Mouse (Mus musculus) midbrain, embryonic 11.5 days (tissue): ENCODE data around the gene Akap13. TPM values are rescaled to one million over a fixed set of nuclear protein-coding genes. Genes with fewer than 3 reads are reported as not detected.
"Not testable (repeated sequence)": the region's sequence is repeated elsewhere in the genome, so short reads cannot be mapped to it uniquely, and the experiment has no call there.

Experiments used
- ATAC-seq: fragments of 200-750 bp; cut with Nextera tagmentation; 2 replicates; pipeline ENCODE4 v1.8.0; 2017; ENCODE audit warnings: moderate TSS enrichment, moderate library complexity; ENCODE audit not compliant: low FRiP score
- DNase-seq: peaks from one replicate; pipeline ENCODE4 v3.0.0; 2015; ENCODE audit warnings: low spot score; ENCODE audit errors: missing footprints
- H3K27ac ChIP-seq: fragments of 300-500 bp; sonication (generic); 2 replicates; pipeline ENCODE4 v1.5.1; 2014; ENCODE audit warnings: low read depth, low read length
- H3K27me3 ChIP-seq: fragments of 300-500 bp; sonication (generic); 2 replicates; pipeline ENCODE4 v1.6.1; 2014; ENCODE audit warnings: mild to moderate bottlenecking, low read length, moderate library complexity, mixed read lengths; ENCODE audit not compliant: control insufficient read depth, insufficient read depth
- H3K36me3 ChIP-seq: fragments of 300-500 bp; sonication (generic); 2 replicates; pipeline ENCODE4 v1.6.1; 2014; ENCODE audit warnings: mild to moderate bottlenecking, low read length, moderate library complexity, mixed read lengths; ENCODE audit not compliant: control insufficient read depth, insufficient read depth
- H3K4me1 ChIP-seq: fragments of 300-500 bp; sonication (generic); 2 replicates; pipeline ENCODE4 v1.6.1; 2014; ENCODE audit warnings: low read length; ENCODE audit not compliant: control insufficient read depth, insufficient read depth
- H3K4me2 ChIP-seq: fragments of 300-500 bp; sonication (generic); 2 replicates; pipeline ENCODE4 v1.6.1; 2014; ENCODE audit warnings: mild to moderate bottlenecking, moderate library complexity
- H3K4me3 ChIP-seq: fragments of 300-500 bp; sonication (generic); 2 replicates; pipeline ENCODE4 v1.5.1; 2014; ENCODE audit warnings: low read depth, low read length
- H3K9ac ChIP-seq: fragments of 300-500 bp; sonication (generic); 2 replicates; pipeline ENCODE4 v1.6.1; 2014; ENCODE audit warnings: low read length
- H3K9me3 ChIP-seq: fragments of 300-500 bp; sonication (generic); 2 replicates; pipeline ENCODE4 v1.6.1; 2016; ENCODE audit warnings: low read length; ENCODE audit not compliant: control insufficient read depth
- WGBS: fragments of 180-500 bp; shearing (Covaris S2); extraction: QIAGEN DNeasy Blood & Tissue Kit; methylation state at CpG from one replicate; pipeline ENCODE4 v1.1.7; 2014; 5-methylcytosine and 5-hydroxymethylcytosine counted together
- polyA plus RNA-seq: library from polyadenylated mRNA; unstranded; fragments of >200 nt; fragmentation: Nextera tagmentation; extraction: Ambion mirVana; gene quantifications from 2 replicates; pipeline ENCODE4 v1.2.1, GENCODE M21; 2014

Gene Akap13
- polyA plus RNA-seq, 1 experiment from 2014 or later, result 24.3 TPM

DNA sequence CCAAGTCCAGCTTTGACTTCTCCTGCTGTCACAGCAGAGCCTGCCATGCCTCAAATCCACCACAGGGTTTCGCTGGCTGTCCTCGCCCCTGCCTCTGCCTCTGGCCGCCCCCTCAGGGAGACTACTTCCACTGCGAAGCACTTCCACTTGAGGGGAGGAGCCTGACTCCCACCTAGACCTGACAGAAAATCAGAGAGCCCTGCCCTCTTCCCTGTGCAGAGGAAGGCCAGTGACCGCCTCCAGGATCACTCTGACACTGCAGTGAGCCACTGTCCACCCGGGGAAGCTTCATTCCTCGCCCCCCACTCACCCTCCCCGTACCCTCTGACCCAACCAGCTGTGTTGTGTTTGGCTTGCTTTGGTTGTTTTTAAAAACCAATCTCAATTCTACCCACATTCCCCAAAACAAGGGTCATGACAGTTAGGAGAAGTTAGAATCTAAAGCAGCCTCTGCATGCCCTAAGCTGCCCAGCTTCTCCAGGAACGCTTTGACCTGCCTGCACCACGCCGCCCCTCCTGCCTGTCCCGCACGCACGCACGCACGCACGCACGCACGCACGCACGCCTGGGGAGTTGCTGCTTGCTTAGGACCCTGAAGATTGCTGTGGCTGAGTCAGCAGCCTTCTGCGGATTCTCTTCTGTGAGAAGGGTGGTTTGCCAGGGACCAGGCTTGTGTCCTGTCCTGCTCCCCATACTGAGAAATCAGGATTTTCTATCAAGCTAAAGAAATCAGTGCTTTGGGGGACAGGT, 297.3 kb downstream of the Akap13 start:
- Histone ChIP-seq H3K4me1 (peaks cover 15% of the 10 kb centered on the region), H3K9ac (no peak overlapping the region), H3K27me3 (no peaks in the 10 kb centered on the region), H3K4me3 (no peak overlapping the region), H3K36me3 (peaks cover 5% of the 10 kb centered on the region), H3K27ac (no peak overlapping the region), H3K4me2 (no peak overlapping the region), H3K9me3 (no peaks in the 10 kb centered on the region)
- DNase-seq, result peak; percentile 83
- WGBS, result 54% methylated on average over 22 of the region's 22 CpGs
- ATAC-seq, result no peak

DNA sequence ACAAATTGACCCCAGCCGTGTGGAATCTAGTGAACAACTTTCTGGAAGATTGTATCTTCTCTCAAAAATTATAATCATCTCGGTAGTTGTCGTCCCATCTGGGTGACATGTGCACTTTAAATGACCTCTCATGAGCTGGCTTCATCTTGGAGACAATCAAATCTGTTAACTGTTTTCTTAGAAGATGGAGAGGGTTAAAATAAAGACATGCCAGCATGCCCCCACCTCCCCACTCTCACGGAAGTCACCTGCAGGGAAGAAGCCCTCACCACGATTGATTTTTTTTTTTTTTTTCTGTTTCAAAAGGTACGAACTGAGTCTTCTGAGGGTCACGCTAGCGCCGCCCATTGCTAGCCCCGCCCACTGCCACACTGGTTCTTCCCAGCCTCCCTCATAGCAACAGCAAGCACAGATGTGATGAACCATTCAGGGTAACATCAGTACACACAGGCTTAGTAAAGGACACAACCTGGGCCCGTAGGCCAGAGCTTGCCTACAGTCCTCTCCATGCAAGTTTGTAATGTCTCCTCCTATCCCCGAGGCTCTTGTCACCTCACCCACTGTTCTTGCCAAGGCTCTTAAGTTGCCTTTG, 298.0 kb downstream of the Akap13 start:
- peaks cover 2% of the 10 kb centered on the region for H3K36me3 ChIP-seq
- H3K9ac ChIP-seq, result no peak overlapping the region
- WGBS, result 46% methylated on average over 12 of the region's 12 CpGs
- H3K4me1 ChIP-seq, result peaks cover 15% of the 10 kb centered on the region
- no peak for ATAC-seq
- no peaks in the 10 kb centered on the region for H3K27me3 ChIP-seq
- DNase-seq, result no peak
- no peak overlapping the region for H3K4me2 ChIP-seq
- no peak overlapping the region for H3K27ac ChIP-seq
- H3K9me3 ChIP-seq, result no peaks in the 10 kb centered on the region
- H3K4me3 ChIP-seq, result no peak overlapping the region

DNA sequence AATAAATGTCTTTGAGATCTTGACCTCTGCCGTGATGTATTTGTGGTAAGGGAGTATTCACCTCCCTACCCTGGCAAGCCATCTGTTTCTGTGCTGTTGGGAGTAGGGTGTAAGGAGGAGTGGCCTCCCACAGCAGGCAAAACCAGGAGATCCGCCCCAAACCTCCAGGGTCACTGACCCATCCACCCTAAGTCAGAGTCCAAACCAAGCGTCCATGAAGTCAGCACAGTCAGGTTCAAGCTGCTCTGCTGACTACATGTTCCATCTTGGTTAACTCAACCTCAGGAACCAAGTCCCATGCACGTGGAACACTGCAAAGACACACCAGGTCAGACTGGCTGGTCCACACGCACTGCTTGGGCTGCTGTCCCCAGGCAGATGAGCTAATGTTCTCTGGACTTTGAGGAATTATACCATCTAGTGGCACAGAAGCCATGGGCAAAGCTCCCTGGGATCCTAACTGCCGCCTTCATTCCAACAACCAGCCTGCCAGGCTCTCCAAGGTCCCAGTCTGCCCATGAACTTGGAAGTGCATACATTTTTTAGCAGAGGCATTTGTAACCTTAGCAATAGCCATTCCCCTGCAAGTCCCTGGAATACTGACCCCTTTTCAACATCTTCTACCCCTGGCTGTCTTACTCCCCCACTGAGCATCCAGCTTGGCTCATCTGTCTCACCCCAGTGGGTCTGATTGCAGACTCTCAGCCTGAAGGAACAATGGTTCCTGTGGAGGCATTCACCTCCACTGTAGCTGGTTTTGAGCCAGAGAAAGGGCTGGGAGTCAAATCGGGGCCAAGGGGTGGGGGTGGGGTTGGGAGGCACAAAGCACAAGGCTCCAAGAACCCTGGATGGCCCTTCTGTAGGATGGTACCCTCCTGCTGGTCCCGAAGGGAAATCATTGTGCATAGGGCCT, 299.5 kb downstream of the Akap13 start:
- no peaks in the 10 kb centered on the region for H3K9me3 ChIP-seq
- peak; percentile 82 for DNase-seq
- H3K4me2 ChIP-seq, result no peak overlapping the region
- no peaks in the 10 kb centered on the region for H3K27me3 ChIP-seq
- ATAC-seq, result peak; percentile 38; the same call in 1 of the 2 replicates
- H3K4me1 ChIP-seq, result peaks cover 15% of the 10 kb centered on the region
- H3K9ac ChIP-seq, result no peak overlapping the region
- H3K36me3 ChIP-seq, result peaks cover 2% of the 10 kb centered on the region
- H3K27ac ChIP-seq, result 0 out of 2 replicates have a peak overlapping the region, but pooled peaks have one; percentile 2
- 26% methylated on average over 8 of the region's 8 CpGs for WGBS
- no peak overlapping the region for H3K4me3 ChIP-seq

DNA sequence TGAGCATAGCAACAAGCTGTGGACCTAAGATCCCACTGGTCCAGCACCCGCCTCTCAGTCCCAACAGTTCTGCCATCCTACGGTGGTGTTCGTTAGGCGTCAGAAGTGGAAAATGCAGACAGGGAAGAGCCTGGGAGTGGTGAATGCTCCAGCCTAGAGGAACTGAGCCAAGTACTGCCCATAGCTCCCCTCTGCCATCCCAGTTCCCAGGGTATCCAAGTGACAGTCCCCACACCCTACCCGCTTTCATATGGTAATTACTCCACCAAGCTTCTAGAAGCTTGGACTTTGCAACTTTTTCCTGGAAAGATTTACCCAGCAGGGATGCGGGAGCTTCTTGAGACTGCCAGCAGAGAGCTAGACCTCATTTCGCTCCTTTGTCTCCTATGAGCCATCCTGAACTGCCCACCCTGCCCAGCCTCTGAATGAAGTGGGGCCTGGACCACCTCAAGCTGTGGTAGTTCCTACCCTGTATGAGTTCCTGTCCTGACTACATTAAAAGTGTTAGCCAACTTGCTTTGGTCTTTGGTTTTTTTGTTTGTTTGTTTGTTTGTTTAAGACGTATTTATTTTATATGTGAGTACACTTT, 300.6 kb downstream of the Akap13 start:
- Histone ChIP-seq H3K9ac (no peak overlapping the region), H3K4me1 (peaks cover 15% of the 10 kb centered on the region), H3K36me3 (no peaks in the 10 kb centered on the region; the same call in none of the 2 replicates), H3K4me2 (no peak overlapping the region), H3K27me3 (no peaks in the 10 kb centered on the region), H3K27ac (0 out of 2 replicates have a peak overlapping the region, but pooled peaks have one; percentile 2), H3K9me3 (no peaks in the 10 kb centered on the region), H3K4me3 (no peak overlapping the region)
- WGBS, result 49% methylated on average over 8 of the region's 8 CpGs
- DNase-seq (peak; percentile 90), ATAC-seq (peak; percentile 42; the same call in 1 of the 2 replicates)

DNA sequence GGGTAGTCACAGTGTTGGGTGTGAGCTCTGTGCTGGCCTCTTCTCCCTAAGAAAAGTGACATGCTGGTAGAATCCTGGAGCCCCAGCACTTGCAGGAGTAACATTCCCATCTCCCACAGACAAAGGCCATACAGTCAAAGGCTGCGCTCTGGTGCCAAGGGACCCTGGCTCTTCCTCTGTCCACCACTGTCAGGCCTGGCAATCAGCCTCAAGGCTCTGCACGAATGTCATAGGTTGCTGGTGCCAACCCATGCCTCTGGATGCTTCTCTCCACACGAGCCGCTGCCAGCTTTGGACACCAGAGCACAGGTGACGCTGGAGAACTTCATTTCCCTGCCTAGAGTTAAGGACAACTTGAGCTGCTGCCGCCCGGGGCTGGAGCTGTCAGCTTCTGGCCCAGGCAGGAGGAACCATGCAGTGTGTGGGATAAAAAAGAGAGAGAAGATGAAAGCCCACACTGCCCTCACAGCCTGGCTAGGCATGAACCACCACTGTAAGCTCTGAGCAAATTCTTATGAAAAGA, 304.7 kb downstream of the Akap13 start:
- Histone ChIP-seq H3K9ac (no peak overlapping the region), H3K4me2 (no peak overlapping the region), H3K27ac (no peak overlapping the region), H3K4me1 (peaks cover 9% of the 10 kb centered on the region), H3K9me3 (no peaks in the 10 kb centered on the region), H3K4me3 (no peak overlapping the region), H3K27me3 (no peaks in the 10 kb centered on the region), H3K36me3 (no peaks in the 10 kb centered on the region)
- 82% methylated on average over 7 of the region's 7 CpGs for WGBS
- DNase-seq (peak; percentile 61), ATAC-seq (no peak)

DNA sequence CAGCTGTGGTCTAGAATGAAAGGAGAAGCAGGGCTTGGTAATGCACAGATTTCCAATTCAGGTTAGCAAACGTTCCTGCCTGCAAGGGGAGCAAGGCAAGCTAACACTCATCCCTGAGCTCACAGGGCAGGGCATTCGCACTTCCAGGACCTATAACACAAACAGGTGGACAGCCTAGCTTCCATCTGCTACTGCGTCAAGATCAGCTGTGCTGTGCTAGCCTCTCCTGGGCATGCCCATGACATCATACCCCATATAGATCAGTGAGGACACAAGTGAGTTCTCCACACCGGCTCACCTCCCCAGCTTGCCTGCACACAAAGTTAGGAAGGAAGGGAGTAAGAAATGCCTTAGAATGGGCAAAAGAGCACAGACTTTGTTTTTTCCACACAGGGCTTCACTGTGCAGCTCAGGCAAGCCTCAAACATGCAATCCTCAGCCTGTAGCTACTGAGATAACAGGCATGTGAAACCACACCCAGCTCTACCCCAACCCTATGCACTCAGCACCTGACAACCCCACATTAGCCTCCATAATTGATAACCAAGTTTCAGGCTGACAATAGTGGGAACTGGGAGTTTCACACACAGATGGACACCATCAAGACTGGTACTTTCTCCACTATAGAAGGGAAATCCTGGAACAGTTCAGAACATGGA, 305.5 kb downstream of the Akap13 start:
- ATAC-seq, result not testable (repeated sequence)

DNA sequence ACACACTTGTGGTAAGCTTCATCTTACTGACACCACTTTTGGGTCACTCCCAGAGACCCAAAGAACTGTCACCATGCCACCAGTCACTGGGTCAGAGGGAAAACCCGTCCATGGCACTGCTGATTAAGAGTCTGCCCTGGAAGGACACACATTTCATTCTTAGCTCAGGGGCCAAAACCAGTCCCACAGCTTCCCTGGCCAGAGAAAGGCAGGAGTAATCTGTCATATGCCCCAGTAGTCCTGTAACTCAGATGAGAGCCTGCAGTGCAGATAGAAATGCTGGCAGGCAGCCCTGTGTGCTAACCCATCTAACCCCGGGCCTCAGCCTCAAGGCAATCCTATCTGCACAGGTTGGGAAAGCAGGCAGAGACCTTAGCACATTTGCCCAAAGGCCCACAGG, 306.9 kb downstream of the Akap13 start:
- not testable (repeated sequence) for H3K9ac ChIP-seq, H3K27ac ChIP-seq, H3K4me2 ChIP-seq, ATAC-seq, H3K27me3 ChIP-seq, H3K4me3 ChIP-seq, DNase-seq, H3K36me3 ChIP-seq, H3K9me3 ChIP-seq, H3K4me1 ChIP-seq
- WGBS, result 83% methylated on average over 1 of the region's 2 CpGs

More for the DNA sequence above, 305.5 kb downstream of the Akap13 start:
- not testable (repeated sequence) for H3K9me3 ChIP-seq, H3K27ac ChIP-seq, H3K27me3 ChIP-seq, H3K9ac ChIP-seq, H3K4me1 ChIP-seq, H3K36me3 ChIP-seq, H3K4me2 ChIP-seq, H3K4me3 ChIP-seq
- 76% methylated on average over 4 of the region's 4 CpGs for WGBS
- DNase-seq, result peak; percentile 35

DNA sequence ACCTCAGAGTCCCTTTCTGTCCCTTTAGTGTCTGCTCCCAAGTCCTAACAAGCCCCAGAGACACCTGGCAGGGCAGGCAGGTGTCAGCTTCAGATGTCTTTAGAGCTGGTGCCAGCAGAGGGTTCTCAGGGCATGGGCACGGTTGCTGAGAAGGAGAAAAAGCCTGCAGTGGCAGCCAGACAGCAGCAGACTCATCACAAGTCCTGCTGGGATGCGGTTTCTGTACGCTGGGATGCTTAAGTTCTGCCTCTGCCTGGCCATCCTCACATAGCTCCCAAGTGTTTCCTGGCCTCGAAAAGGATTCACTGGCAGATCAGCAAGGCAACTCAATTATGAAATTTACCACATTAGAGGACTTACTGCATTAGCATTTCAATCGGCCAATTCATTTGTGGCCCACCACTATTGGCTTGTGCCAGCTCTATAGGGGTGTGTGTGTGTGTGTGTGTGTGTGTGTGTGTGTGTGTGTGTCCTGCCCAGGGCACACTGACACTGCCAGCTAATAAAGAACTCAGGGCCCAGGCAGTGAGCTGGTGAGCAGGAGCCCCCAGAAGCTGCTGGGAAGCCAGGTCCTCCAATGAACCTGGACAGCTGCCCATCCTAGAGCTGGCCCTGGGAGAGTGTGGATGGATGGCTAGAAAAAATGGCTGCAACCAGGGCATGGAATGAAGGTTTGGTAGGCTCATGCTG, 311.9 kb downstream of the Akap13 start:
- not testable (repeated sequence) for H3K36me3 ChIP-seq, H3K4me2 ChIP-seq, H3K27ac ChIP-seq, H3K9ac ChIP-seq, H3K4me1 ChIP-seq, DNase-seq, ATAC-seq, H3K27me3 ChIP-seq, H3K9me3 ChIP-seq, H3K4me3 ChIP-seq
- WGBS, result 100% methylated on average over 1 of the region's 5 CpGs
